Mouse (Mus musculus) bone marrow macrophage, adult 2 months (primary cell): ENCODE measurements around the gene Cldn8.

Experiments used
- CTCF ChIP-seq: IDR thresholded peaks from 2 replicates; pipeline ENCODE4 v1.5.1; 2012; ENCODE audit warnings: low read depth, mild to moderate bottlenecking, low read length, moderate library complexity
- POLR2A ChIP-seq: IDR thresholded peaks from 2 replicates; pipeline ENCODE4 v1.6.1; 2012; ENCODE audit warnings: mild to moderate bottlenecking, low read depth, low read length, borderline replicate concordance

- TF ChIP-seq POLR2A, result no peak
- no peak for TF ChIP-seq CTCF
Measured at GRCm38 (mm10) chr16:88583338-88583737, 20.4 kb upstream of the Cldn8 start.
